Mouse (Mus musculus): ENCODE measurements around the gene P2rx1.

DNA sequence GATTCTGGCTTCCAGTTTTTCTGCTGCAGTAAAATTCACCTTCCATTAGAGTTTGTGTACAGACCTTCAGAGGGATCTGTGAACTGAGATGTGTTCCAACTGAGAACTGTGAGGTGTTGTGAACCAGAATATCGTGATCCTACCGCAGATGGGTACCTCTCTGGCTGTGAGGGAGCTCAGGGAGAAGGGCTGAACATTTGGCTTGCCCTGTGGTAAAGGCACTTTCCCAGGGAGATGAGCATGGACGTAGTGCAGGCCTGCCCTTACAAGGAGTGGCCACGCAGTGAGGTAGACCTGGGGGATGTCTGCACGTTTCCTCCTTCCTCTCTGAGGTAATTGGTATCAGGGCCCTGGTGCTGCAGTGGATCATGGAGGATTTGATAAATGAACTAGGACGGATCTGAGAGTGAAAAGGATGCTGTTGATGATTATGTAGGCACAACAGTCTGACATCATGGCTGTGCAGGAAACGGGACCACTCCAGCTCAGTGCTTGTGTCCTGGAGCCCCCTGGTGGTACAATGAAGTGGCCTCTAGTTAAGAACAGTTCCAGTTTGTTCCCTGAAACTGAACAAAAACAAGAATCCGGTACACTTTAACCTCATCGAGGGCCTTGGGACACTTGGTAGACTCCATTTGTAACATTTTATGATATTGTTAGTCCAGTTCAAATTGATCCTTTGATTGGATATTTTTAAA is 40.3 kb downstream of the P2rx1 start:
- no peak for TF ChIP-seq GATA1 (IDR thresholded peaks at IDR 0.05; ENCODE audit: low read length)
- TF ChIP-seq TAL1 (IDR thresholded peaks at IDR 0.05; ENCODE audit: low read length) = no peak

Measured in erythroblast, embryonic 14.5 days (primary cell).